Mouse (Mus musculus): ENCODE measurements around the gene Ddx56. TPM values are rescaled to one million over a fixed set of nuclear protein-coding genes. Genes with fewer than 3 reads are reported as not detected.

Gene Ddx56
- total and polyA plus RNA-seq, 2 experiments = 28.5 to 30.0 TPM

DNA sequence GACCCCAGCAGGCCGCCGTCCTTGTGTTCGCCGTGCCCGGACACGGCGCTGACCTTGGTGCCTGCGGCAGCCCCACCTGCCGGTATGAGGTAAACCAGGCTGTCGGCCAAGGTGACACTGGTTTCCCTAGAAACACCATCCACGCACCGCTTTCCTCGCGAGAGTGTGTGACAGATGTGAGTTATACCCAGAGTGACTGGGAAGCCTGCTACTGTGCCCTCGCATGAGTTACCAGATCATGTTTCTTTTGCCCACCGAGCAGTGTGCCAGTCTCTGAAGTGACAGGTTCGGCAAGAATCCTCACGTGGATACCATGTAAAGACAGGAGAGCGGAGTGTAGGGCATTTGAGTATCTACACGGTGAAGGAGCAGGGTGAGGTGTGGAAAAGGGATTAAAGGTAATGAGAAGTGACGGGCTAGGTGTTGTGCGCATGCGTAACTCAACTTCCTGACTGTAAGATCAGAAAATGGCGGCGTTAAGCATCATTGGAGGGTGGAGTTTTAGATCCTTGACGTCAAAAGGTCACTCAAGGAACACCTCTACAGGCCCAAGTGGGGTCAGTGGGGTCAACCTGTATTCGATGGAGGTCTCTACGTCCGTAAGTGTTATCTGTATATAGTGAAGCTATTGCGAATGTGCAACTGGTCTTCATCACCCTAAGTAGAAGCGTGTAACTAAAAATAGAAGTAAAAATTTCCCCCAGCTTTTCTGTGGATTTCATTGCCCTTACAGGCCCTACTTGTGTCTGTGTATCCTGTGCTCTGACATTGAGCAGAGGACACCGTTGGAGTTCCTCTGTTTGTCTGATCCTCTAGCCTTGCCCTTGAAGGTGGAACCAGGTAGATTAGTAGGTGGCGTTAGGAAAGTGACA, 24.8 kb upstream of the Ddx56 start:
- Histone ChIP-seq H3K4me3 (ENCODE audit: insufficient read depth, low read depth, low read length) (peak overlapping the region; percentile 82), H3K79me2 (ENCODE audit: control insufficient read depth, insufficient read depth, low read length) (peaks cover 13% of the 10 kb centered on the region; the same call in 1 of the 2 replicates), H3K36me3 (ENCODE audit: control insufficient read depth, insufficient read depth, low read length) (peaks cover 5% of the 10 kb centered on the region; the same call in 1 of the 2 replicates), H3K4me1 (ENCODE audit: control insufficient read depth, insufficient read depth, low read length) (peaks cover 9% of the 10 kb centered on the region), H3K9ac (ENCODE audit: low read depth, low read length) (peak overlapping the region; percentile 93), H3K27ac (replicated peaks; ENCODE audit: insufficient read depth, low read depth, low read length) (peak overlapping the region; percentile 94), H3K27me3 (ENCODE audit: control insufficient read depth, insufficient read depth, low read length) (no peaks in the 10 kb centered on the region)
- peak; percentile 79 for DNase-seq (ENCODE audit: extremely low read depth, low read depth, low spot score)
- no peak for TF ChIP-seq POLR2A (IDR thresholded peaks at IDR 0.05; ENCODE audit: extremely low read depth, insufficient read depth, low read length)
- peak; percentile 45 for TF ChIP-seq CTCF (IDR thresholded peaks at IDR 0.05; ENCODE audit: low read depth, low read length)
- 10% methylated on average over 33 of the region's 33 CpGs for WGBS

DNA sequence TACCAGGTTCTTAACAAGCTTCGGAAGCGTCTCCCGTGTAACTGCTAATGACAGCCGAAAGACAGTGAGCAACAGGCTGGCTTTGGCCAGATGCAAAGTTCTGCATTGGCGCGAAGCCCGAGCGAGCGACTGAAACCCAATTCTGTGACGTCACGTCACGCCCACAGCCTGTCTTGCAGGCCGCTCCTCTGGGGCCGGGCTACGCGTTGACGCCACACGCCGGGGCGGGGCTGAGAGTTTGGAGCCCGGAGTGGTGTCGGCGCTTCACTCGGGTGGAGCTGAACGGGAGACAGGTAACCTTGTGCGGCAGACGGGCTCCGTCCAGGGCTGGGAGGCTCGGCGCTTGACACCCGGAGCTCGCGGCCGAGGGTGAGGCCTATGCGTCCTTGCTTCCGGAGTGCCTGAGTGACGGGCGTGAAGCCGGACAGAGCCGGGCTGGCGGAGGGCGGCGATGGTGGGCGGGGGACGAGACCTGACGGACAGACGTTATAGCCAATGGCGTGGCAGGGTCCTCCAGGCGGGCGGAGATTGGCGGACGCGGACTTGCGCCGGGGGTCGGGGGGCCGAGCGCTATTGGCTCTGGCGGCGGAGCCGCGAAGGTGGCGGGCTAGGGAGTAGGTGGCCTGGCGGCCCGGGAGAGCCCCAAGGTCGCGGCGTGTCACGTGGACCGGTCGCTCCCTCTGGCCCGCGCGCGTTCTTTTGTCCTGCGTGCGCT, 24.0 kb upstream of the Ddx56 start, which contains the start of gene Ogdh:
Ogdh (plus strand) TSS at position 233 of the 715 bp plus-strand sequence.
- H3K79me2 ChIP-seq (ENCODE audit: control insufficient read depth, insufficient read depth, low read length) = peaks cover 8% of the 10 kb centered on the region; the same call in 1 of the 2 replicates
- TF ChIP-seq CTCF (IDR thresholded peaks at IDR 0.05; ENCODE audit: low read depth, low read length) (no peak), POLR2A (IDR thresholded peaks at IDR 0.05; ENCODE audit: extremely low read depth, insufficient read depth, low read length) (peak; percentile 84)
- no peaks in the 10 kb centered on the region; the same call in 1 of the 2 replicates for H3K36me3 ChIP-seq (ENCODE audit: control insufficient read depth, insufficient read depth, low read length)
- peak; percentile 92 for DNase-seq (ENCODE audit: extremely low read depth, low read depth, low spot score)
- H3K4me3 ChIP-seq (ENCODE audit: insufficient read depth, low read depth, low read length) = peak within 1 kb of the TSS; percentile 82
- under 1% methylated on average over 76 of the region's 77 CpGs for WGBS
- H3K9ac ChIP-seq (ENCODE audit: low read depth, low read length) = peak within 1 kb of the TSS; percentile 93
- peaks cover 9% of the 10 kb centered on the region for H3K4me1 ChIP-seq (ENCODE audit: control insufficient read depth, insufficient read depth, low read length)
- H3K27me3 ChIP-seq (ENCODE audit: control insufficient read depth, insufficient read depth, low read length) = no peaks in the 10 kb centered on the region
- peak within 1 kb of the TSS; percentile 94 for H3K27ac ChIP-seq (replicated peaks; ENCODE audit: insufficient read depth, low read depth, low read length)

DNA sequence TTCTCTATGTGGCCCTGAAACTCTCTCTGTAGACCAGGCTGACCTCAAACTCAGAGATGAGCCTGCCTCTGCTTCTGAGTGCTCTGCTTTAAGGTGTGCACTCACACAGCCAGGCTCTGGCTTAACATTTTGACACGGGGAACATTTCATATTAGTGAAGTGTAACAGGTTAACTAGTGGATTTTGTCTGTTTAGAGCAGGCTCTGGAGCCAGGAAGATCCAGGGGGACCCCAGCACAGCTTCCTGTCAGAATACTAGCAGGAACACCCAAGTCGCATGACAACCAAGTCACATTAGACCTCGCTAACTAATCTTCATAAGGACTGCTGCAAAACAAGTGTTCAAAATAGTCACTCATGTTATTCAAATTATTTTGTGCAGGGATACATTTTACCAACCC, 23.3 kb upstream of the Ddx56 start:
- DNase-seq (ENCODE audit: extremely low read depth, low read depth, low spot score) = no peak
- Histone ChIP-seq H3K9ac (ENCODE audit: low read depth, low read length) (peak overlapping the region; percentile 41), H3K79me2 (ENCODE audit: control insufficient read depth, insufficient read depth, low read length) (peaks cover 8% of the 10 kb centered on the region; the same call in 1 of the 2 replicates), H3K27ac (replicated peaks; ENCODE audit: insufficient read depth, low read depth, low read length) (peak overlapping the region; percentile 49), H3K4me3 (ENCODE audit: insufficient read depth, low read depth, low read length) (peak overlapping the region; percentile 82), H3K27me3 (ENCODE audit: control insufficient read depth, insufficient read depth, low read length) (no peaks in the 10 kb centered on the region), H3K4me1 (ENCODE audit: control insufficient read depth, insufficient read depth, low read length) (peaks cover 9% of the 10 kb centered on the region), H3K36me3 (ENCODE audit: control insufficient read depth, insufficient read depth, low read length) (no peaks in the 10 kb centered on the region)
- WGBS = 35% methylated on average over 3 of the region's 3 CpGs
- TF ChIP-seq CTCF (IDR thresholded peaks at IDR 0.05; ENCODE audit: low read depth, low read length) (no peak), POLR2A (IDR thresholded peaks at IDR 0.05; ENCODE audit: extremely low read depth, insufficient read depth, low read length) (no peak)

DNA sequence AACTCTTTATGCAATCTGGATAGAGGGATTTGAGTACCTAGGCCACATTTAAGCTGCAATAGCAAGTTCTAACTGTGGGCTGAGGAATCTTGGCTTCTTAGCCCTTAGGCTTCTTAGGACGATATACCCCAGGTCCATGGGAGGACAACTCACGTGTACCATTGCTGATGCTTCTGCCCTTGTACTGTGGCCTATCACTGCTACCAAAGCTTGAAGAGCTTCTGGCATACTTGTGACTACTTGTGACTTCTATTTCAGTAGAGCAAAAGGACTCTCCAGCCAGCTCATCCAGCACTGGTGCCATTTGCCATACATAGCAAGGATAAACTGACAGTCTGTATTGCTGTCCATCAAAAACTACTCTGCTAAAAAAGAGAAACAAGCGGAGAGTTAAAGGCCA, 22.6 kb upstream of the Ddx56 start:
- 95% methylated on average over 3 of the region's 3 CpGs for WGBS
- H3K36me3 ChIP-seq (ENCODE audit: control insufficient read depth, insufficient read depth, low read length) = no peaks in the 10 kb centered on the region
- no peak for DNase-seq (ENCODE audit: extremely low read depth, low read depth, low spot score)
- H3K4me3 ChIP-seq (ENCODE audit: insufficient read depth, low read depth, low read length) = no peak overlapping the region
- no peak for TF ChIP-seq CTCF (IDR thresholded peaks at IDR 0.05; ENCODE audit: low read depth, low read length)
- no peak for TF ChIP-seq POLR2A (IDR thresholded peaks at IDR 0.05; ENCODE audit: extremely low read depth, insufficient read depth, low read length)
- H3K27me3 ChIP-seq (ENCODE audit: control insufficient read depth, insufficient read depth, low read length) = no peaks in the 10 kb centered on the region
- H3K79me2 ChIP-seq (ENCODE audit: control insufficient read depth, insufficient read depth, low read length) = peaks cover 8% of the 10 kb centered on the region; the same call in 1 of the 2 replicates
- H3K9ac ChIP-seq (ENCODE audit: low read depth, low read length) = no peak overlapping the region
- peaks cover 9% of the 10 kb centered on the region for H3K4me1 ChIP-seq (ENCODE audit: control insufficient read depth, insufficient read depth, low read length)
- H3K27ac ChIP-seq (replicated peaks; ENCODE audit: insufficient read depth, low read depth, low read length) = no peak overlapping the region

DNA sequence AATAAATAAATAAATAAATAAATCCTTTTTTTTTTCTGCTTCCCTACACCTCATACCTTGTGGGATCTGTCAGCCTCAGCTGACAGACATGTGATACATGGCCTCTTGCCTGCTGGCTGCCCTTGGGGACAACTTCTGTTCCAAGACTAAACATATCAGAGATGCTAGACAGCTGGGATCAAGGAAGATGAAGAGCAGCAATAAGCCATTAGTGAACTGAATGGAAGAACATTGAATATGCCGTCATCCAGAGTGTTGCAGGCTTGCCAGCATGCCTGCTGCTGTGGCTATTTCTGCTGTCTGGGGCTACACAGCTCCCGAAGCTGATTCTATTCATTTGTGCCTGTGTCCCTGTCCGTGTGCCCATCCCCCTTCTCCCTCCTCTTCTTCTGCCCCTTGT, 15.4 kb upstream of the Ddx56 start:
- Histone ChIP-seq H3K27ac (replicated peaks; ENCODE audit: insufficient read depth, low read depth, low read length) (no peak overlapping the region), H3K4me3 (ENCODE audit: insufficient read depth, low read depth, low read length) (no peak overlapping the region), H3K36me3 (ENCODE audit: control insufficient read depth, insufficient read depth, low read length) (no peaks in the 10 kb centered on the region), H3K79me2 (ENCODE audit: control insufficient read depth, insufficient read depth, low read length) (no peaks in the 10 kb centered on the region), H3K27me3 (ENCODE audit: control insufficient read depth, insufficient read depth, low read length) (no peaks in the 10 kb centered on the region), H3K4me1 (ENCODE audit: control insufficient read depth, insufficient read depth, low read length) (no peaks in the 10 kb centered on the region), H3K9ac (ENCODE audit: low read depth, low read length) (no peak overlapping the region)
- no peak for TF ChIP-seq POLR2A (IDR thresholded peaks at IDR 0.05; ENCODE audit: extremely low read depth, insufficient read depth, low read length)
- TF ChIP-seq CTCF (IDR thresholded peaks at IDR 0.05; ENCODE audit: low read depth, low read length) = no peak
- DNase-seq (ENCODE audit: extremely low read depth, low read depth, low spot score) = no peak
- WGBS = 74% methylated on average over 3 of the region's 3 CpGs
